Mouse (Mus musculus) CH12.LX (cell line): ENCODE measurements at regions not wholly inside any gene's neighbourhood (a gene's known extent, or its start where the extent isn't known, plus 50 kb on each side); places are given as distances from the start of the nearest gene placed in this dataset.

Source experiments
- DNase-seq: peaks from one replicate; pipeline ENCODE4 v3.0.0-alpha.2; 2013; ENCODE audit errors: extremely low read depth
- H3K27ac ChIP-seq: 2 replicates; pipeline ENCODE4 v1.5.1; 2012; ENCODE audit warnings: low read depth, mild to moderate bottlenecking, control low read depth, moderate library complexity; ENCODE audit not compliant: insufficient read depth
- H3K27me3 ChIP-seq: replicated peaks from 2 replicates; pipeline ENCODE3; 2012; ENCODE audit warnings: inconsistent platforms
- H3K36me3 ChIP-seq, 2 experiments: replicated peaks in 1 of 2; 2 replicates each; pipeline versions ENCODE3 to v1.6.1; 2012; ENCODE audit warnings: inconsistent platforms in 1 of 2, low read length in 1 of 2, mild to moderate bottlenecking in 1 of 2, mixed read lengths in 1 of 2, moderate library complexity in 1 of 2; ENCODE audit not compliant: control insufficient read depth in 1 of 2, insufficient read depth in 1 of 2
- H3K4me1 ChIP-seq, 2 experiments: 2 replicates each; pipeline ENCODE4 v1.6.1; 2012; ENCODE audit warnings: inconsistent platforms in 1 of 2, moderate library complexity in 1 of 2; ENCODE audit not compliant: insufficient read depth in 2 of 2, control insufficient read depth in 1 of 2
- H3K4me2 ChIP-seq: 2 replicates; pipeline ENCODE4 v1.6.1; 2012; ENCODE audit warnings: low read depth, mild to moderate bottlenecking, control low read depth; ENCODE audit not compliant: poor library complexity, insufficient read depth, severe bottlenecking
- H3K4me3 ChIP-seq, 3 experiments: fragments of 150-350 bp in 1 of 3; sonication (generic) in 1 of 3; replicated peaks in 1 of 3; 2 replicates each; pipeline versions ENCODE3 to v1.5.1; 2011 to 2012; ENCODE audit warnings: low read depth in 2 of 3, low read length in 2 of 3, mild to moderate bottlenecking in 2 of 3, moderate library complexity in 2 of 3, control low read depth in 1 of 3, improper control_type of control experiment in 1 of 3, inconsistent platforms in 1 of 3, mixed read lengths in 1 of 3; ENCODE audit not compliant: poor library complexity in 1 of 3
- H3K79me2 ChIP-seq: replicated peaks from 2 replicates; pipeline ENCODE4 v1.6.1; 2012; ENCODE audit warnings: mild to moderate bottlenecking, moderate library complexity; ENCODE audit not compliant: control insufficient read depth, poor library complexity, insufficient read depth, severe bottlenecking; ENCODE audit errors: extremely low read depth
- H3K9ac ChIP-seq: 2 replicates; pipeline ENCODE4 v1.6.1; 2012; ENCODE audit warnings: low read depth, mild to moderate bottlenecking, control low read depth, moderate library complexity; ENCODE audit not compliant: insufficient read depth
- H3K9me3 ChIP-seq: replicated peaks from 2 replicates; pipeline ENCODE3; 2012; ENCODE audit warnings: low read length, inconsistent platforms, mixed read lengths
- CHD2 ChIP-seq: IDR thresholded peaks from 2 replicates; pipeline ENCODE4 v1.6.1; 2011; ENCODE audit warnings: low read length, improper control_type of control experiment
- CTCF ChIP-seq, 2 experiments: IDR thresholded peaks in 1 of 2; conservative IDR thresholded peaks in 1 of 2; 2 replicates each; pipeline ENCODE4 v1.5.1; 2011 to 2012; ENCODE audit warnings: low read depth in 2 of 2, low read length in 2 of 2, improper control_type of control experiment in 1 of 2, inconsistent platforms in 1 of 2, mild to moderate bottlenecking in 1 of 2, moderate library complexity in 1 of 2
- EP300 ChIP-seq: IDR thresholded peaks from 2 replicates; pipeline ENCODE4 v1.6.1; 2011; ENCODE audit warnings: low read length, improper control_type of control experiment
- ETS1 ChIP-seq: conservative IDR thresholded peaks from 2 replicates; pipeline ENCODE4 v1.6.1; 2012; ENCODE audit warnings: low read depth, mild to moderate bottlenecking, inconsistent platforms, low read length, improper control_type of control experiment, moderate library complexity
- GABPA ChIP-seq: IDR thresholded peaks from 2 replicates; pipeline ENCODE4 v1.6.1; 2012; ENCODE audit warnings: low read depth, low read length, improper control_type of control experiment, inconsistent platforms; ENCODE audit not compliant: insufficient replicate concordance
- HCFC1 ChIP-seq: IDR thresholded peaks from 2 replicates; pipeline ENCODE4 v1.6.1; 2012; ENCODE audit warnings: low read depth, mild to moderate bottlenecking, inconsistent platforms, low read length, improper control_type of control experiment
- IRF4 ChIP-seq: IDR thresholded peaks from 2 replicates; pipeline ENCODE4 v1.6.1; 2014; ENCODE audit warnings: low read depth, mild to moderate bottlenecking, inconsistent platforms, low read length, improper control_type of control experiment
- JUND ChIP-seq: conservative IDR thresholded peaks from 2 replicates; pipeline ENCODE4 v1.6.1; 2011; ENCODE audit warnings: low read depth, low read length, improper control_type of control experiment
- MAFK ChIP-seq: IDR thresholded peaks from 2 replicates; pipeline ENCODE4 v1.6.1; 2011; ENCODE audit warnings: low read length, improper control_type of control experiment; ENCODE audit not compliant: insufficient replicate concordance
- MAZ ChIP-seq: IDR thresholded peaks from 2 replicates; pipeline ENCODE4 v1.6.1; 2012; ENCODE audit warnings: low read depth, mild to moderate bottlenecking, inconsistent platforms, low read length, improper control_type of control experiment, moderate library complexity
- MEF2A ChIP-seq: IDR thresholded peaks from 2 replicates; pipeline ENCODE4 v1.6.1; 2014; ENCODE audit warnings: low read depth, mild to moderate bottlenecking, inconsistent platforms, low read length, improper control_type of control experiment, borderline replicate concordance
- MYC ChIP-seq: IDR thresholded peaks from 2 replicates; pipeline ENCODE4 v1.6.1; 2011; ENCODE audit warnings: low read depth, mild to moderate bottlenecking, improper control_type of control experiment, low read length
- NELFE ChIP-seq: IDR thresholded peaks from 2 replicates; pipeline ENCODE4 v1.6.1; 2011; ENCODE audit warnings: low read depth, low read length, improper control_type of control experiment
- NRF1 ChIP-seq: IDR thresholded peaks from 2 replicates; pipeline ENCODE4 v1.6.1; 2014; ENCODE audit warnings: low read depth, mild to moderate bottlenecking, inconsistent platforms, low read length, improper control_type of control experiment, moderate library complexity
- PAX5 ChIP-seq: IDR thresholded peaks from 2 replicates; pipeline ENCODE4 v1.6.1; 2012; ENCODE audit warnings: low read length, inconsistent platforms, mixed read lengths
- POLR2AphosphoS2 ChIP-seq: IDR thresholded peaks from 2 replicates; pipeline ENCODE4 v1.6.1; 2011; ENCODE audit warnings: low read depth, low read length, improper control_type of control experiment
- RAD21 ChIP-seq: IDR thresholded peaks from 2 replicates; pipeline ENCODE4 v1.6.1; 2011; ENCODE audit warnings: low read depth, mild to moderate bottlenecking, low read length, improper control_type of control experiment, moderate library complexity
- RCOR1 ChIP-seq: conservative IDR thresholded peaks from 2 replicates; pipeline ENCODE4 v1.6.1; 2012; ENCODE audit warnings: low read depth, mild to moderate bottlenecking, inconsistent platforms, low read length, improper control_type of control experiment
- SMC3 ChIP-seq: IDR thresholded peaks from 2 replicates; pipeline ENCODE4 v1.6.1; 2011; ENCODE audit warnings: low read depth, low read length, improper control_type of control experiment
- TBP ChIP-seq: conservative IDR thresholded peaks from 2 replicates; pipeline ENCODE4 v1.6.1; 2011; ENCODE audit warnings: low read depth, low read length, improper control_type of control experiment
- TCF12 ChIP-seq: IDR thresholded peaks from 2 replicates; pipeline ENCODE4 v1.6.1; 2014; ENCODE audit warnings: low read depth, mild to moderate bottlenecking, inconsistent platforms, low read length, improper control_type of control experiment
- USF1 ChIP-seq: IDR thresholded peaks from 2 replicates; pipeline ENCODE4 v1.6.1; 2014; ENCODE audit warnings: low read depth, mild to moderate bottlenecking, inconsistent platforms, low read length, improper control_type of control experiment
- USF2 ChIP-seq: conservative IDR thresholded peaks from 2 replicates; pipeline ENCODE4 v1.6.1; 2011; ENCODE audit warnings: low read depth, low read length, improper control_type of control experiment
- ZC3H11A ChIP-seq: IDR thresholded peaks from 2 replicates; pipeline ENCODE4 v1.6.1; 2012; ENCODE audit warnings: low read depth, mild to moderate bottlenecking, inconsistent platforms, low read length, improper control_type of control experiment
- ZKSCAN1 ChIP-seq: IDR thresholded peaks from 2 replicates; pipeline ENCODE4 v1.6.1; 2012; ENCODE audit warnings: low read depth, inconsistent platforms, low read length, improper control_type of control experiment, borderline replicate concordance
- ZMIZ1 ChIP-seq: IDR thresholded peaks from 2 replicates; pipeline ENCODE4 v1.6.1; 2012; ENCODE audit warnings: low read depth, mild to moderate bottlenecking, inconsistent platforms, low read length, improper control_type of control experiment
- dilution Hi-C: fragments of 300-500 bp; cut with MboI; formaldehyde crosslinking; loops from 2 replicates; pipeline ENCODE4 v1.14.3; 2020; ENCODE audit warnings: low sequenced_read_pairs; ENCODE audit not compliant: extremely low pct_unique_long_range_greater_than_20kb, extremely low pct_ligation_motif_present
- in situ Hi-C: fragments of 300-500 bp; cut with MboI; formaldehyde crosslinking; loops from 3 replicates; pipeline ENCODE4 v1.14.3; 2019; ENCODE audit warnings: low sequenced_read_pairs, low pct_ligation_motif_present, low pct_unique_long_range_greater_than_20kb, mixed read lengths

DNA sequence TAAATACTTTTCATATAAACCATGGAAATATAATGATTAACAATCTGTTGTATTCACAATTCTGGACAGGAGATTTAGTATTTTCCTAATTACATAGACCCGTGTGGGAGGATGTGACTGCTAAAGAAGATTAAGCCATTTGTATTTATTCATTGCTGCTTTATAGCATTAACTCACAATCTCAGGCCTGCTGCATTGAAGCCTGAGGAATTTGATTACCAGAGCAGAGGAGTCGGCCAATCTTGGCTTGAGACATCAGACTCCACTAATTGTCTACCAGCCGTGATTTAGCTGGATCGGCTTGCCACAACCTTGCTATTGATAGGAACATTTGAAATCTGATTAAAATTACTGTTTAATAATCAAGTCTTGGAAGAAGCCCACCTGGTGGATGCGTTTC is 1007.5 kb downstream of the Adgrl2 start:
- Histone ChIP-seq H3K9me3 (no peaks in the 10 kb centered on the region), H3K4me2 (no peak overlapping the region), H3K27ac (no peak overlapping the region), H3K4me1 (no peaks in the 10 kb centered on the region), H3K36me3 (no peaks in the 10 kb centered on the region), H3K79me2 (no peaks in the 10 kb centered on the region), H3K27me3 (no peaks in the 10 kb centered on the region), H3K9ac (no peak overlapping the region), H3K4me3 (no peak overlapping the region)
- in situ Hi-C loops, result no loop called here
- no peak for TF ChIP-seq USF1
- no peak for TF ChIP-seq NRF1
- no peak for TF ChIP-seq MAZ
- TF ChIP-seq NELFE, result no peak
- TF ChIP-seq ZMIZ1, result no peak
- no peak for TF ChIP-seq CHD2
- no peak for TF ChIP-seq TCF12
- no peak for TF ChIP-seq EP300
- no peak for TF ChIP-seq MYC
- TF ChIP-seq ETS1, result no peak
- TF ChIP-seq USF2, result no peak
- no peak for TF ChIP-seq HCFC1
- no peak for TF ChIP-seq JUND
- TF ChIP-seq PAX5, result no peak
- TF ChIP-seq RAD21, result no peak
- no peak for DNase-seq
- dilution Hi-C loops, result no loop called here

DNA sequence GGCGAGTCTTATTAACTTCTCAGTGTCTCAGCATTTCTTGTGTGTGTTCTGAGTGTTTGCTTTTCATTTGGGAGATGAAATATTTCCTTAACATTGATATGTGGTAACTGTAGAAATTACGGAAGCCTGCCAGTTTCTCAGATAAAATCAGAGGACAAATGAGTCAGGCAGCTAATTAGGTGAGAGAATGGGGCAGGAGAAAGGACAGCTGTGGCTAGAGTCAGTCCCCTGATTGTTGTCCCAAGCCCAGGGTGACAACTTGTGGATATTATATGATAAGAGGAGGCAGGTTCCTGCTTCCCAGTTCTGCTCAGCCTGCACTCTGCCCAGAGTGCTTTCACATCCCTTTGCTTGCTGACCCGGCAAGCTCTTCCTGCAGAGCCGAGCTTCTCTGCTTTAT is 1008.7 kb downstream of the Adgrl2 start:
- in situ Hi-C loops, result no loop called here
- Histone ChIP-seq H3K4me3 (no peak overlapping the region), H3K4me2 (no peak overlapping the region), H3K9ac (no peak overlapping the region), H3K27ac (no peak overlapping the region), H3K27me3 (no peaks in the 10 kb centered on the region), H3K36me3 (no peaks in the 10 kb centered on the region), H3K4me1 (no peaks in the 10 kb centered on the region), H3K9me3 (no peaks in the 10 kb centered on the region), H3K79me2 (no peaks in the 10 kb centered on the region)
- DNase-seq, result no peak
- dilution Hi-C loops, result no loop called here
- TF ChIP-seq NRF1, result no peak
- TF ChIP-seq ZC3H11A, result no peak
- no peak for TF ChIP-seq SMC3
- TF ChIP-seq POLR2AphosphoS2, result no peak
- no peak for TF ChIP-seq IRF4
- no peak for TF ChIP-seq MAFK
- no peak for TF ChIP-seq MYC
- TF ChIP-seq EP300, result no peak
- TF ChIP-seq MEF2A, result no peak
- no peak for TF ChIP-seq ZKSCAN1
- TF ChIP-seq PAX5, result no peak
- no peak for TF ChIP-seq USF2
- TF ChIP-seq RAD21, result no peak
- no peak for TF ChIP-seq RCOR1
- TF ChIP-seq TBP, result no peak
- TF ChIP-seq USF1, result no peak
- no peak for TF ChIP-seq CTCF (conservative IDR thresholded peaks at IDR 0.05 in 1 of 2, IDR thresholded peaks at IDR 0.05 in 1 of 2; ENCODE audit: low read depth in 2 of 2, low read length in 2 of 2)
- no peak for TF ChIP-seq GABPA
